Mouse (Mus musculus): ENCODE results near the gene Gm20894. TPM values are rescaled to one million over a fixed set of nuclear protein-coding genes. Genes with fewer than 3 reads are reported as not detected.
"Not testable (repeated sequence)": the region's sequence is repeated elsewhere in the genome, so short reads cannot be mapped to it uniquely, and the experiment has no call there.

Gene Gm20894
- total RNA-seq (2021): not detected
- long read RNA-seq, experiment 1: 0 reads
- long read RNA-seq, experiment 2: 0 reads

- not testable (repeated sequence) for DNase-seq (ENCODE audit: low spot score)
Observed at GRCm38 (mm10) chrY:28271412-28271811, at the start of gene Gm20894. Gm20894 (minus strand) TSS chrY:28271512.

Data from gastrocnemius, adult 18-20 months (tissue).